Mouse (Mus musculus) spleen, adult 2 months (tissue): ENCODE data around the gene Peli2.

Source experiments
- CTCF ChIP-seq: fragments of 200-500 bp; IDR thresholded peaks from 2 replicates; pipeline ENCODE4 v1.5.1; 2011; ENCODE audit warnings: mild to moderate bottlenecking, inconsistent platforms; ENCODE audit not compliant: insufficient read depth, insufficient read length, insufficient replicate concordance; ENCODE audit errors: extremely low read depth
- POLR2A ChIP-seq: fragments of 200-500 bp; IDR thresholded peaks from 2 replicates; pipeline ENCODE4 v1.6.1; 2011; ENCODE audit warnings: low read depth, low read length, inconsistent platforms

- no peak for TF ChIP-seq CTCF
- no peak for TF ChIP-seq POLR2A
Observed at GRCm38 (mm10) chr14:48166396-48166795, 45.8 kb downstream of the Peli2 start.
